Comparison of ENCODE assay signal across 21 mouse cellular contexts in genomic region chr13:45275391-45275790, GRCm38 (mm10).
DNase-seq lines count a peak whose midpoint lies in the region; ATAC-seq and TF ChIP-seq lines count a peak whose summit lies in the region.
"Had no signal": no experiment of that assay in that cellular context is flagged by ENCODE, and none has a peak within 500 bp of the region (broad histone marks: within the 10 kb centered on the region; RNA-seq: fewer than 3 reads in every experiment).

No protein-coding gene starts in this region.

- intact Hi-C loops in gastrocnemius, adult 2 months (cut with DNase I), result no loop called here

- no peaks in the 10 kb centered on the region for H3K36me3 ChIP-seq in heart, embryonic 16.5 days (ENCODE audit: control insufficient read depth, insufficient read depth)
- H3K36me3 ChIP-seq in liver, adult 2 months (ENCODE audit: control insufficient read depth, insufficient read depth, low read length), result no peaks in the 10 kb centered on the region
- no peaks in the 10 kb centered on the region for H3K36me3 ChIP-seq in liver, embryonic 12.5 days
- H3K36me3 ChIP-seq: forebrain, embryonic 10.5 days; heart, embryonic 13.5 days; hindbrain, embryonic 12.5 days; hindbrain, embryonic 15.5 days had no signal

- 47% methylated on average over 5 of the region's 5 CpGs for WGBS in heart, embryonic 16.5 days
- WGBS in liver, adult 2 months, result 67% methylated on average over 5 of the region's 5 CpGs
- 58% methylated on average over 5 of the region's 5 CpGs for WGBS in liver, embryonic 12.5 days (ENCODE audit: insufficient replicate concordance)

- no peaks in the 10 kb centered on the region for H3K79me2 ChIP-seq in liver, adult 2 months (ENCODE audit: control insufficient read depth, insufficient read depth, low read length)

- ATAC-seq in heart, embryonic 16.5 days (replicated peaks; ENCODE audit: extremely low read depth, insufficient read depth, low FRiP score), result no peak
- ATAC-seq in liver, embryonic 12.5 days, result no peak
- ATAC-seq: activated CD4-positive, CD25-positive, alpha-beta regulatory T cell, adult 4 months; forebrain, embryonic 13.5 days; forebrain, embryonic 16.5 days had no signal

- H3K27ac ChIP-seq in gastrocnemius, adult 2 months, result peak overlapping the region; percentile 76
- peak overlapping the region; percentile 42; the same call in 1 of the 2 replicates for H3K27ac ChIP-seq in heart, embryonic 16.5 days (ENCODE audit: low read length)
- H3K27ac ChIP-seq in liver, adult 2 months (replicated peaks; ENCODE audit: insufficient read depth, low read depth, low read length), result peak overlapping the region; percentile 55
- no peak overlapping the region for H3K27ac ChIP-seq in liver, embryonic 12.5 days
- peak overlapping the region; percentile 99 for H3K27ac ChIP-seq in brown adipose tissue, adult 24 weeks (replicated peaks; ENCODE audit: low read depth, low read length)
- H3K27ac ChIP-seq: forebrain, embryonic 10.5 days; forebrain, embryonic 13.5 days; hindbrain, embryonic 12.5 days; hindbrain, embryonic 15.5 days had no signal

- H3K27me3 ChIP-seq in heart, embryonic 16.5 days (ENCODE audit: control insufficient read depth, insufficient read depth, low read length), result no peaks in the 10 kb centered on the region
- H3K27me3 ChIP-seq in liver, adult 2 months (ENCODE audit: control insufficient read depth, insufficient read depth, low read length), result peaks cover 16% of the 10 kb centered on the region
- H3K27me3 ChIP-seq in liver, embryonic 12.5 days (replicated peaks), result peaks cover 65% of the 10 kb centered on the region
- H3K27me3 ChIP-seq: forebrain, embryonic 13.5 days; heart, embryonic 13.5 days; hindbrain, embryonic 12.5 days; hindbrain, embryonic 15.5 days had no signal

- no peak overlapping the region for H3K4me2 ChIP-seq in heart, embryonic 16.5 days (ENCODE audit: low read depth, low read length)
- H3K4me2 ChIP-seq in liver, embryonic 12.5 days, result no peak overlapping the region
- H3K4me2 ChIP-seq: forebrain, embryonic 13.5 days; heart, embryonic 13.5 days; hindbrain, embryonic 12.5 days; hindbrain, embryonic 15.5 days had no signal

- peaks cover 16% of the 10 kb centered on the region for H3K4me1 ChIP-seq in heart, embryonic 16.5 days (ENCODE audit: control insufficient read depth, insufficient read depth, low read length)
- H3K4me1 ChIP-seq in liver, adult 2 months (ENCODE audit: control insufficient read depth, insufficient read depth, low read length), result peaks cover 3% of the 10 kb centered on the region; the same call in 1 of the 2 replicates
- no peaks in the 10 kb centered on the region for H3K4me1 ChIP-seq in liver, embryonic 12.5 days
- H3K4me1 ChIP-seq in brown adipose tissue, adult 24 weeks (ENCODE audit: control insufficient read depth, insufficient read depth, insufficient read length, low read length), result peaks cover 21% of the 10 kb centered on the region
- H3K4me1 ChIP-seq: forebrain, embryonic 10.5 days; forebrain, embryonic 13.5 days; hindbrain, embryonic 12.5 days; hindbrain, embryonic 15.5 days had no signal

- TF ChIP-seq POLR2A in liver, adult 2 months (IDR thresholded peaks at IDR 0.05; ENCODE audit: extremely low read depth, insufficient read depth, low read length), result no peak

- TF ChIP-seq CTCF in gastrocnemius, adult 2 months (IDR thresholded peaks at IDR 0.05), result no peak
- no peak for TF ChIP-seq CTCF in liver, adult 2 months (IDR thresholded peaks at IDR 0.05; ENCODE audit: low read depth, low read length)

- H3K9me3 ChIP-seq in heart, embryonic 16.5 days (replicated peaks; ENCODE audit: control insufficient read depth, low read length), result no peaks in the 10 kb centered on the region
- H3K9me3 ChIP-seq in liver, embryonic 12.5 days (replicated peaks), result no peaks in the 10 kb centered on the region
- H3K9me3 ChIP-seq: forebrain, embryonic 10.5 days; forebrain, embryonic 13.5 days; heart, embryonic 13.5 days; hindbrain, embryonic 12.5 days; hindbrain, embryonic 15.5 days had no signal

- H3K4me3 ChIP-seq in gastrocnemius, adult 2 months, result no peak overlapping the region
- no peak overlapping the region for H3K4me3 ChIP-seq in heart, embryonic 16.5 days (ENCODE audit: low read length)
- no peak overlapping the region for H3K4me3 ChIP-seq in liver, adult 2 months (ENCODE audit: insufficient read depth, low read depth, low read length)
- H3K4me3 ChIP-seq in liver, embryonic 12.5 days, result no peak overlapping the region
- H3K4me3 ChIP-seq in brown adipose tissue, adult 24 weeks (ENCODE audit: insufficient read depth, low read depth, low read length), result no peak overlapping the region
- H3K4me3 ChIP-seq: forebrain, embryonic 10.5 days; forebrain, embryonic 13.5 days; heart, embryonic 13.5 days; hindbrain, embryonic 12.5 days; hindbrain, embryonic 15.5 days had no signal

- no peak for DNase-seq in gastrocnemius, adult 2 months
- DNase-seq in gastrocnemius, adult 18-20 months (ENCODE audit: low spot score), result no peak
- no peak for DNase-seq in heart, postnatal 4 days
- DNase-seq in liver, adult 2 months (ENCODE audit: extremely low read depth, low read depth, low spot score), result no peak
- no peak for DNase-seq in layer of hippocampus, postnatal 36 days
- DNase-seq: adrenal gland, adult 8-10 months; adrenal gland, postnatal 25 days; cerebellum, adult 18-20 months; cerebellum, adult 9-10 months; cerebellum, postnatal 14 days; gastrocnemius, postnatal 25 days had no signal

- no peak overlapping the region for H3K9ac ChIP-seq in heart, embryonic 16.5 days (ENCODE audit: low read length)
- H3K9ac ChIP-seq in liver, adult 2 months (ENCODE audit: low read depth, low read length), result no peak overlapping the region
- H3K9ac ChIP-seq in liver, embryonic 12.5 days, result no peak overlapping the region
- H3K9ac ChIP-seq: forebrain, embryonic 13.5 days; heart, embryonic 13.5 days; hindbrain, embryonic 12.5 days; hindbrain, embryonic 15.5 days had no signal
